Mouse (Mus musculus) heart, embryonic 14.5 days (tissue): ENCODE data around the gene Atxn10. TPM values are rescaled to one million over a fixed set of nuclear protein-coding genes. Genes with fewer than 3 reads are reported as not detected.

Experiments
- polyA plus RNA-seq: library from polyadenylated mRNA; unstranded; fragments of >200 nt; fragmentation: Nextera tagmentation; extraction: Ambion mirVana; gene quantifications from 2 replicates; pipeline ENCODE4 v1.2.1, GENCODE M21; 2014

The Atxn10 gene
- polyA plus RNA-seq, 1 experiment from 2014 or later: 234 TPM

Other genes starting within 250 kb of the Atxn10 start
- 0.04 and 0.09 TPM in 2 replicates for gene Smc1b, start 204.3 kb upstream of the Atxn10 start, polyA plus RNA-seq
- not detected in 2 replicates for gene Ribc2, start 204.2 kb upstream of the Atxn10 start, polyA plus RNA-seq
- 128 and 162 TPM in 2 replicates for gene Fbln1, start 130.3 kb upstream of the Atxn10 start, polyA plus RNA-seq
- gene 7530416G11Rik, start 167.0 kb downstream of the Atxn10 start, polyA plus RNA-seq: not detected in 2 replicates
- 0.23 and 0.41 TPM in 2 replicates for gene Wnt7b, start 246.2 kb downstream of the Atxn10 start, polyA plus RNA-seq